Mouse (Mus musculus) megakaryocyte-erythroid progenitor cell, adult 5-6 weeks (primary cell): Measurements from ENCODE around the gene Trak1. TPM values are rescaled to one million over a fixed set of nuclear protein-coding genes. Genes with fewer than 3 reads are reported as not detected.

Experiments
- ATAC-seq: replicated peaks from 2 replicates; pipeline ENCODE4 v1.8.0; 2016; ENCODE audit warnings: mild to moderate bottlenecking, inconsistent platforms; ENCODE audit not compliant: severe bottlenecking, poor library complexity, low FRiP score, low TSS enrichment
- total RNA-seq, 2 experiments: library from RNA; stranded (forward) in 1 of 2; stranded (reverse) in 1 of 2; fragments of 200-1000, 215-1000 nt in 1 of 2; fragments of >200 nt in 1 of 2; fragmentation: Nextera tagmentation in 1 of 2; gene quantifications; 2 replicates each; pipeline ENCODE4 v1.2.3; 2014 to 2017

Gene Trak1
- total RNA-seq, 2 experiments from 2014 or later: 23.2 to 45.6 TPM

GRCm38 (mm10) chr9:121445364-121445763 lies 148.1 kb downstream of the Trak1 start:
- ATAC-seq: peak; percentile 82

- ATAC-seq: no peak
Measured at GRCm38 (mm10) chr9:121446431-121446831, 149.1 kb downstream of the Trak1 start.

DNA sequence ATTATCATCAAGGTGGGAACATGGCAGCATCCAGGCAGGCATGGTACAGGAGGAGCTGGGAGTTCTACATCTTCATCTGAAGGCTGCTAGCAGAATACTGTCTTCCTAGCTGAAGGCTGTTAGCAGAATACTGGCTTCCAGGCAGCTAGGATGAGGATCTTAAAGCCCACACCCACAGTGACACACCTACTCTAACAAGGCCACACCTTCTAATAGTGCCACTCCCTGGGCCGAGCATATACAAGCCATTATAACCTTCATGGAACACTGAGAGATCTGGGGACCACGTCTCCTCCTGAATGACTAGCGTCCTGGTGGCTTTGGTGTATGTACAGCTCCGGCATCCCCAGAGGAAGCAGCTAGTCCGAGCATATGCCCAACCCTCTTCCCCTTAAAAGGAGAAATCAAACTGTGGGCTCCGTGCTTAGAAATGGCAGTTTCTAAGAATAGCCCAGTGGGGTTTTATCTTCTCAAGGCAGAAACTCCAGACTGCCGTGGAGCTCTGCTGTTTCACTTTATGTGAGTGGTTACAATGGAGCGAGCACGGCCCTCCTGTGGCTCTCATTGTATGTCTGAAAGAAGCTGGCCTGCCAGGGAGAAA lies 155.1 kb downstream of the Trak1 start:
- peak; percentile 92 for ATAC-seq

DNA sequence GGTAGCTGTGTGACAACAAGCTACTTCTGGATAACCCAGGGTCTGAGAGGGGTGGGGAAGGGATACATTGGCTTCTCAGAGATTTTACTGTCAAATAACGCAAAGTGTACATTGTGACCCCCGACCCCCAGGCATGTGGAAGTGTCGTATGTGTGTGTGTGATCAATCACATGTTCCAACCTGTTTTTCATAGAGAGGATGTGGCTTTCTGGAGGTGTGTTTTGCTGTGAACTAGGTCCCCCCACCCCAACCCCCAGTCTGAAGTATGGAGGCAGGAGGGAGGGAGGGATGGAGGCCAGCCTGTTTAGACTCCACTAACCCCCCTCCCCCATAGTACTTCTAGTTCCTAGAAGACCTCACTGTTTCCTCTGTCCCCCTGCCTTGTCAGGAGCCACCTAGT lies 157.6 kb downstream of the Trak1 start:
- ATAC-seq: no peak

- no peak for ATAC-seq
Measured at GRCm38 (mm10) chr9:121456739-121457515, 159.6 kb downstream of the Trak1 start.

DNA sequence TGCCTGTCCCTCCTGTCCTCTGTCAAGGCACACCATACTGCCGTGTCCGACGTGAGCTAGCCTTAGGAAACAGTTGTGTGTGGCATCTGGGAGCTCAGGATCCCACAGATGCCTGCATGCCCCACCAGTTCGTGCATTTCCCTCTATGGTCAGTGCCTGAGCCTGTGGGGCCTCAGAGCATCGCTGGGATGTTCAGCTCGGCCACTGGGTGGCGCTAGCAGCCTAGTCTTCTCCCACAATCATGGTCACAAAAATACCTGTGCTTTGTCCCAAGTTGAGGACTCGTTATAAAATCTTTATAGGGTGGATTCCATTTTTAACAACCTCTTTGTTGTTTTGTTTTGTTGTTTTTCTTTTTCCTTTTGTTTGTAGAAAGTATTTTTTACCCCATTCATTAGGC lies 161.2 kb downstream of the Trak1 start:
- peak; percentile 71 for ATAC-seq

DNA sequence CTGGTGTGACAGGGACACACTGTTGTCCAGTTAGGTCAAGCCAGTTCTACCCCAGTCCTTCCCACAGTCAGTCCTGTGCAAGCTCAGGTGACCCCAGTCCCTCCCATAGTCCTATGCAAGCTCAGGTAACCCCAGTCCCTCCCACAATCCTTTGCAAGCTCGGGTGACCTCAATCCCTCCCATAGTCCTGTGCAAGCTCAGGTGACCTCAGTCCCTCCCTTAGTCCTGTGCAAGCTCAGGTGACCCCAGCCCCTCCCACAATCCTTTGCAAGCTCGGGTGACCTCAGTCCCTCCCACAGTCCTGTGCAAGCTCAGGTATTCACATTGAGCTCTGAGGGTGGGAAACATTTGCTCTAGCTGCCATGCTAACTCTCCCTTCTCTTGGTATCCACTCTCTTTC lies 162.6 kb downstream of the Trak1 start:
- ATAC-seq: no peak

- no peak for ATAC-seq
Measured at GRCm38 (mm10) chr9:121460527-121460926, 163.2 kb downstream of the Trak1 start.

DNA sequence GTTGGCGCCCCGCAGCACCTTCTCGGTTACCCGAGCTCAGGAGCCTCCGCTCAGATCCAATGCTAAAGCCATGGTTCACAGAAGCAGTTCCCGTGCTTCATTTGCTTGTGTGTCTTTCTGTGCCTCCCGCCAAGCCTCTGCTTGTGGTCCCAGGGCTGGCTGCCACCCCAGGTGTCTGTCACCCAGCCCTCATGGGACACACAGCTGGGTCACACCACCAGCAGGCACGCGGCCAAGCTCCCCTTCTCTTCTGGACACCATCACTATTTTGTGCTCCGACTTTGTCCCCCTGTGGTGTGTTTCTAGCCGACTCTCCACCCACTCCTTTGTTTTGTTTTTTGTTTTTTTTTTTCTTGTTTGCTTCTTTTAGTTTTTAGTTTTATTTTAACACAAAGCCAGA lies 170.2 kb downstream of the Trak1 start:
- no peak for ATAC-seq

GRCm38 (mm10) chr9:121469711-121470110 lies 172.4 kb downstream of the Trak1 start:
- ATAC-seq: no peak

GRCm38 (mm10) chr9:121474771-121475170 lies 177.5 kb downstream of the Trak1 start:
- no peak for ATAC-seq

DNA sequence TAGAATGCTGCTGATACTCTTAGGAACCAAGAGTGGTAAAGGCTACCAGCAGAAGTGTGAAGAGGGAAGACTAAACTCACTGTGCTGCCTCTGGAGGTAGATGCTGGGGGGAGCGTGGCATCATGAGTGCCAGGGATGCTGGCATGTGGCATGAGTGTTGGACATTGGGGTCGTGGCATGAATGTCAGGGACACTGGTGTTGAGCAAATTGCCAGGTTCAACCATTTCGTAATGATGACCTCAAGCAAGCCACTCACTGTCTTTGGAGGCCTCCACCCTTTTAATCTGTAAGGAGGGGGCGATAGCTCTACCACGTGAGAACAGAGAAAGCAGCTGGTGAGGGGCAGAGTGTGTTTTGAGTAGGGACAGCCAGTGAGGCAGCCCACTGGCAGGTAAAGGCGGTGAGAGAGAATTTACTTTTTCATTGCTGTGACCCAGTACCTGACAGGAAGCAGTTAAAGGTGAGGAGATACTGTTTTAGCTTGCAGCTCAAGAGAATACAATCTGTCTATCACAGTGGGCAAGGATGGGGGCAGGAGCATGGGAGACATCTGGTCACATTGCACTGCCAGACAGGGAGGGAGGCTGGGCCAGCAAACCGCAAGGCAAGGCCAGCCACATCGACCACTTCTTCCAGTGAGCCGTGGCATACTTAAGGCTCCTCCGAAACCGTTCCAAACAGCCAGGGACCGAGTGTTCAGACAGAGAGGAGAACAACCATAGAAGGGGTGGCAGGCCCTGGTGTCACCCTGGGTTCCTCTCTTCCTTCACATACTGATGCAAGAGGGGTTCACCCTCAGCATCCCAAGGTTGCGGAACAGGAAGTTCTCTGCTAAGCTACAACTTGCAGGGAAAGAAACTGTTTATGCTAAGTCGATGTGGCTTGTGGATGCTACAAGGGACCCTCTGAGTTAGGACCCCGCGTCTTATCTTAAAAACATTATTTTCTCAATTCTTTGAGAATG lies 178.5 kb downstream of the Trak1 start:
- ATAC-seq: no peak

- ATAC-seq: peak; percentile 56
Measured at GRCm38 (mm10) chr9:121477305-121477911, 180.1 kb downstream of the Trak1 start.

DNA sequence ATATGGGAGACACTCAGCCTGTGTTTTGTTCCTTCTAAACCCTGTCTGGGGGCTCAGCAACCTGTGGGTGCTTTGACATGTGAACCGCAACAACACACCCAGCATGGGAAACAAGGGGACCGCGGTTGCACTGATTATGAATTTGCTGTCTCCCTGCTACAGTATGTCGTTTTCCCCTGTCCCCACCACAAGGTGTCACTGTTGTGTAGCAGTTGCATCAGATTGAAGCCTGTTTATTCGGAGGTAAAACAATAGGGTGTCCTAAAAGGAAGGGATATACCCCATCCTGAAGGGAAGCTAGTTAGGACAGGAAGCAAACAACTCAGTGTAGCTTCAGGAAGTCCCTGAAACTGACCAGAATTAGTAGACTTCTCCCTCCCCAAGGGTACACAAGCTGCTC lies 182.2 kb downstream of the Trak1 start:
- ATAC-seq: peak; percentile 73

GRCm38 (mm10) chr9:121487216-121487615 lies 189.9 kb downstream of the Trak1 start:
- ATAC-seq: no peak

DNA sequence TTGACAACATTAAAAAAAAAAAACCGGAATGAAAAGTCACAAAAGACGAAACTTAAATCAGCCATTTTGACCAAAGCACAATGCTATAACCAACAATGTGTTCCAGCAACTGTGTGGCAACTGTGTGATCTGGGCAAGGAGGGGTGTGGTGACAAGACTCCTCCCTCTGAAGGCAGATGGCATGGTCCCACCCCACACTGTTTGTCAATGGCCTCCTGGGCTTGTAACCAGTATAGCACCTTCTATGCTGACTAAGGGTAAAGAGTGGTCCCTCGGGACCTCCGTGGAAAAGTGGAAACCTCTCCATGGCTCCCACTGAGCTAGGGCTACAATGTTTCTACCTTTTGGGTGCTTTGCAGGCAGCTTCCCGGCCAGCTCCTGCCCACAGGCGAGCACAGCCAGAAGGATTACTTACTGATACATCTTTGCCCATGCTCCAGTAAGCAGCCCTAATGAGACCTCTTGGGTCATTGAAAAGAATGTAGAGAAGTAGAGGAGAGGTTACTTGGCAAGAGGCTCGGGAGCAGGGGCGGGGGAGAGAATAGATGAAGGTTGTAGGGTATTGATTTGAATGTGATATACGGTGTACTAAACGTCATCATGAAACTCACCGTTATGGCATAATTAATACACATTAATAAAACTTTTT lies 194.4 kb downstream of the Trak1 start:
- 0 out of 2 replicates have a peak, but pooled peaks have one; percentile 48 for ATAC-seq

DNA sequence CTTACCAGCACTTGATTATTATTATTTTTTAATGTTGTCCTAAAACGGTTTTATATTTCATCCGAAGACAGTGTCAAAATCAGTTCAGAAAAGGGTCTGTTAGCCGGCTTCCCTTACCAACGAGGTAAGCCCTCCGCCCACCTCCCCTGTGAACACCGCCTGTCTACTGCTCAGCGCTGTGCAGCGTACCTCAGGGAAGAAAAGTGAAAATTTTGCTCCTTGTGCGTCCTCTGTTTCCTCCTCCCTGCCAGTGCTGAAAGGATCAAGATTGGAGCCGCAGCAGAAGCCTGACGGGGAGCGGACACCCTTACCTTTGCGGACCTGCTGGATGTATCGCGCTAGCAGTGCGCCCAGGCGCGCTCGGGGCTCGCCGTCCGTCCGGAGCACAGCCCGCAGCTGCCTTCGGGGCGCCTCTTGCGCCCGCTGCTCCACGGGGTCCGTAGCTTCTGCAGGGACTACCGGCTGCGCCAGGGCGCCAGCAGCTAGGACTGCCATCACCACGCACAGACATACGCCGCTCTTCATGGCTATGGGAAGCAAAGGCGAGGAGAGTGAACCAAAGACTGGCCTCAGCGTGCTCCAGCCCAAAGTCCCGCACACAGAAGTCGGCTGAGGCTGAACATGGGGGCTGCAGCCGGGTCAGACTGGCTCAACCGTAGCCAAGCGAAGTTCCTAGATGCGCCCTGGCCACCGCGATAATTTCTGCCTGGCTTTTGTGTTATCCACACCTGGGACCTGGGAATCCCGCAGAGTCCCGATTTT lies 196.9 kb downstream of the Trak1 start:
- ATAC-seq: no peak

DNA sequence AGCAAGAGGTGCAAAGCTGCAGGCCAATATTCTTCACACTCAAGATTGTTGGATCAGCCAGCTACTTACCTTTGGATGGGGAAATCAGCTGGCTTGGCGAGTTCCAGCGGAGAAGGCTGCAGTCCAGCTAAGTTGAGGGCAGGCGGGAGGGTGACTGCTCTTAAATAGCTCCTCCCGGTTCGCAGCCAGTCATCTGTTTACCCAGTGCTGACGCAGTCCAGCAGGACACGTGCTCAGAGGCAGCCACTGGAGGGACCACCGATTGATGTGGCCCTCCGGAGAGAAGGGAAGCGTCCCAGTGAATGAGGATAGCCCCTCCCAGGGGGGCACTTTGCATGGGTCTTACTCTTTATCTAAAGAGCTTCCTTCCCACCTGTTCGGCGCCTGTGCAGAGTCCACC lies 198.2 kb downstream of the Trak1 start, which contains the start of gene Cck:
Gene Cck (minus strand): TSS at position 166 of the 400 bp plus-strand sequence.
- ATAC-seq: no peak
